ENCODE assay signal across 8 mouse cellular contexts in genomic region chr4:4792992-4793834, GRCm38 (mm10). TPM values are rescaled to one million over a fixed set of nuclear protein-coding genes. Genes with fewer than 3 reads are reported as not detected.
DNase-seq lines count a peak whose midpoint lies in the region; ATAC-seq and TF ChIP-seq lines count a peak whose summit lies in the region.

Gene Impad1, minus strand, starts transcription at chr4:4793355.

- ATAC-seq in forebrain, postnatal 0 days = peak; percentile 96
- peak; percentile 96 for ATAC-seq in lung, embryonic 16.5 days (ENCODE audit: low read depth)

- TF ChIP-seq POLR2A in MEL (IDR thresholded peaks at IDR 0.05; ENCODE audit: control insufficient read depth in 1 of 2, insufficient read depth in 1 of 2, low read depth in 1 of 2, low read length in 2 of 2, poor library complexity in 1 of 2) = peak; percentile 44 to 72; a peak in 2 of 4 replicates
- TF ChIP-seq POLR2A in cerebellum, adult 2 months (IDR thresholded peaks at IDR 0.05; ENCODE audit: borderline replicate concordance, insufficient read depth, low read length) = peak; percentile 57

- peak in 1 of 2 experiments; percentile 32; a peak in 1 of 4 replicates for TF ChIP-seq EP300 in MEL (IDR thresholded peaks at IDR 0.05; ENCODE audit: low read depth in 1 of 2, low read length in 2 of 2)

- TF ChIP-seq RAD21 in MEL (IDR thresholded peaks at IDR 0.05; ENCODE audit: low read depth, low read length) = no peak

- H3K4me3 ChIP-seq in MEL (ENCODE audit: control insufficient read depth in 1 of 2, insufficient read depth in 1 of 2, low read depth in 2 of 2, low read length in 2 of 2) = peak within 1 kb of the TSS; percentile 96 to 99
- peak within 1 kb of the TSS; percentile 94 for H3K4me3 ChIP-seq in cerebellum, adult 2 months (replicated peaks; ENCODE audit: insufficient read depth, low read depth, low read length)
- H3K4me3 ChIP-seq in forebrain, postnatal 0 days (ENCODE audit: low read depth, low read length) = peak within 1 kb of the TSS; percentile 93
- H3K4me3 ChIP-seq in lung, embryonic 16.5 days (ENCODE audit: low read length) = peak within 1 kb of the TSS; percentile 99

- no peaks in the 10 kb centered on the region for H3K27me3 ChIP-seq in MEL (ENCODE audit: control insufficient read depth in 1 of 2, insufficient read depth in 2 of 2, low read length in 2 of 2)
- no peaks in the 10 kb centered on the region for H3K27me3 ChIP-seq in cerebellum, adult 2 months (ENCODE audit: control insufficient read depth, insufficient read depth, low read length)
- no peaks in the 10 kb centered on the region for H3K27me3 ChIP-seq in forebrain, postnatal 0 days (ENCODE audit: insufficient read depth, low read length)
- no peaks in the 10 kb centered on the region for H3K27me3 ChIP-seq in lung, embryonic 16.5 days (ENCODE audit: control insufficient read depth, insufficient read depth, low read depth, low read length)

- H3K4me2 ChIP-seq in forebrain, postnatal 0 days (ENCODE audit: low read depth) = peak within 1 kb of the TSS; percentile 70
- H3K4me2 ChIP-seq in lung, embryonic 16.5 days (ENCODE audit: low read depth, low read length) = peak within 1 kb of the TSS; percentile 78

- peaks cover 32% of the 10 kb centered on the region for H3K79me2 ChIP-seq in MEL (ENCODE audit: control insufficient read depth, insufficient read depth, low read length, poor library complexity)

- peak; percentile 89 for DNase-seq in MEL (ENCODE audit: low read depth, low spot score)
- DNase-seq in cerebellum, adult 2 months = peak; percentile 89 to 92
- DNase-seq in forebrain, postnatal 0 days = peak; percentile 84
- DNase-seq in heart, postnatal 4 days = peak; percentile 91
- peak; percentile 83 for DNase-seq in layer of hippocampus, adult 9-10 months (ENCODE audit: low spot score)
- DNase-seq in ovary, postnatal 10 days (ENCODE audit: low spot score) = peak; percentile 79
- peak; percentile 81 to 83 for DNase-seq in thymus, postnatal 10 days (ENCODE audit: low spot score in 2 of 2)

- H3K27ac ChIP-seq in MEL (ENCODE audit: control insufficient read depth, low read depth, low read length) = peak within 1 kb of the TSS; percentile 29
- H3K27ac ChIP-seq in cerebellum, adult 2 months (ENCODE audit: insufficient read depth, low read length) = peak within 1 kb of the TSS; percentile 87
- peak within 1 kb of the TSS; percentile 83 for H3K27ac ChIP-seq in forebrain, postnatal 0 days (ENCODE audit: low read depth, low read length)
- peak within 1 kb of the TSS; percentile 84 for H3K27ac ChIP-seq in lung, embryonic 16.5 days (ENCODE audit: low read length)

- no peak for TF ChIP-seq CTCF in MEL (IDR thresholded peaks at IDR 0.05 in 2 of 3, conservative IDR thresholded peaks at IDR 0.05 in 1 of 3; ENCODE audit: control insufficient read depth in 1 of 3, insufficient read depth in 1 of 3, low read depth in 2 of 3, low read length in 3 of 3, poor library complexity in 1 of 3, severe bottlenecking in 1 of 3)
- TF ChIP-seq CTCF in cerebellum, adult 2 months (IDR thresholded peaks at IDR 0.05; ENCODE audit: borderline replicate concordance, insufficient read depth, low read depth, low read length) = no peak
- TF ChIP-seq CTCF in forebrain, postnatal 0 days (IDR thresholded peaks at IDR 0.05; ENCODE audit: low read depth) = no peak

- H3K9me3 ChIP-seq in MEL (replicated peaks; ENCODE audit: insufficient read depth, low read length) = no peaks in the 10 kb centered on the region
- no peaks in the 10 kb centered on the region for H3K9me3 ChIP-seq in forebrain, postnatal 0 days (ENCODE audit: low read length)
- 0 out of 2 replicates have a peak, but pooled peaks cover 6% of the 10 kb centered on the region for H3K9me3 ChIP-seq in lung, embryonic 16.5 days (ENCODE audit: control insufficient read depth, low read length)

- peak within 1 kb of the TSS; percentile 93 for H3K9ac ChIP-seq in MEL (ENCODE audit: control insufficient read depth, low read depth, low read length, poor library complexity, severe bottlenecking)
- peak within 1 kb of the TSS; percentile 98 for H3K9ac ChIP-seq in forebrain, postnatal 0 days
- peak within 1 kb of the TSS; percentile 97 for H3K9ac ChIP-seq in lung, embryonic 16.5 days (ENCODE audit: low read length)

- peaks cover 4 to 20% of the 10 kb centered on the region in 2 experiments for H3K36me3 ChIP-seq in MEL (ENCODE audit: control insufficient read depth in 1 of 2, insufficient read depth in 2 of 2, low read length in 2 of 2)
- H3K36me3 ChIP-seq in forebrain, postnatal 0 days (ENCODE audit: insufficient read depth) = no peaks in the 10 kb centered on the region
- peaks cover 4% of the 10 kb centered on the region; the same call in 1 of the 2 replicates for H3K36me3 ChIP-seq in lung, embryonic 16.5 days (ENCODE audit: control insufficient read depth, insufficient read depth, low read length)

- H3K4me1 ChIP-seq in MEL (ENCODE audit: control insufficient read depth in 1 of 2, insufficient read depth in 2 of 2, low read length in 2 of 2) = peaks cover 2 to 3% of the 10 kb centered on the region in 2 experiments; a peak in 2 of 4 replicates
- 0 out of 2 replicates have a peak, but pooled peaks cover 2% of the 10 kb centered on the region for H3K4me1 ChIP-seq in cerebellum, adult 2 months (ENCODE audit: control insufficient read depth, insufficient read depth, low read length)
- 0 out of 2 replicates have a peak, but pooled peaks cover 11% of the 10 kb centered on the region for H3K4me1 ChIP-seq in forebrain, postnatal 0 days (ENCODE audit: insufficient read depth)
- H3K4me1 ChIP-seq in lung, embryonic 16.5 days (replicated peaks; ENCODE audit: control insufficient read depth, insufficient read depth, low read length) = peaks cover 13% of the 10 kb centered on the region

- under 1% methylated on average over 48 of the region's 48 CpGs for WGBS in cerebellum, adult 2 months
- WGBS in forebrain, postnatal 0 days = 3% methylated on average over 48 of the region's 48 CpGs
- under 1% methylated on average over 47 of the region's 48 CpGs for WGBS in lung, embryonic 16.5 days

TF ChIP-seq in MEL, 35 proteins besides CTCF, POLR2A, EP300 and RAD21:
- 0 out of 2 replicates have a peak, but pooled peaks have one; percentile 53 for TF ChIP-seq MYC (IDR thresholded peaks at IDR 0.05; ENCODE audit: low read depth, low read length)
- peak; percentile 89 for TF ChIP-seq ELF1 (IDR thresholded peaks at IDR 0.05; ENCODE audit: low read depth, low read length)
- no peak for TF ChIP-seq GABPA (IDR thresholded peaks at IDR 0.05; ENCODE audit: low read depth, low read length)
- peak; percentile 62; the same call in 1 of the 2 replicates for TF ChIP-seq SIN3A (IDR thresholded peaks at IDR 0.05; ENCODE audit: low read length)
- TF ChIP-seq NELFE (IDR thresholded peaks at IDR 0.05; ENCODE audit: low read depth, low read length) = peak; percentile 81
- peak; percentile 79 for TF ChIP-seq MXI1 (IDR thresholded peaks at IDR 0.05; ENCODE audit: low read depth, low read length)
- TF ChIP-seq E2F4 (IDR thresholded peaks at IDR 0.05; ENCODE audit: borderline replicate concordance, low read depth, low read length) = no peak
- peak; percentile 87 for TF ChIP-seq MYB (IDR thresholded peaks at IDR 0.05; ENCODE audit: low read depth, low read length)
- peak; percentile 86 for TF ChIP-seq HCFC1 (IDR thresholded peaks at IDR 0.05; ENCODE audit: low read depth, low read length)
- TF ChIP-seq CHD1 (IDR thresholded peaks at IDR 0.05; ENCODE audit: low read depth, low read length) = no peak
- TF ChIP-seq JUND (IDR thresholded peaks at IDR 0.05; ENCODE audit: low read depth, low read length) = no peak
- no peak for TF ChIP-seq ZMIZ1 (IDR thresholded peaks at IDR 0.05; ENCODE audit: low read depth, low read length)
- TF ChIP-seq MAX (IDR thresholded peaks at IDR 0.05; ENCODE audit: low read length) = peak; percentile 60
- TF ChIP-seq MAZ (IDR thresholded peaks at IDR 0.05; ENCODE audit: low read depth, low read length) = peak; percentile 50
- TF ChIP-seq TCF12 (IDR thresholded peaks at IDR 0.05; ENCODE audit: low read depth, low read length) = 0 out of 2 replicates have a peak, but pooled peaks have one; percentile 25
- no peak for TF ChIP-seq ZKSCAN1 (IDR thresholded peaks at IDR 0.05; ENCODE audit: low read depth, low read length)
- TF ChIP-seq RCOR1 (IDR thresholded peaks at IDR 0.05; ENCODE audit: low read depth, low read length) = no peak
- no peak for TF ChIP-seq MEF2A (IDR thresholded peaks at IDR 0.05; ENCODE audit: extremely low read depth, insufficient replicate concordance, low read depth, low read length, poor library complexity, severe bottlenecking)
- peak; percentile 68; the same call in 1 of the 2 replicates for TF ChIP-seq POLR2AphosphoS2 (IDR thresholded peaks at IDR 0.05; ENCODE audit: low read length)
- TF ChIP-seq KAT2A (conservative IDR thresholded peaks at IDR 0.05; ENCODE audit: low read depth, low read length) = peak; percentile 61; the same call in 1 of the 2 replicates
TF ChIP-seq in MEL: peak in this region for 12.

RNA-seq across cellular contexts. Expression of gene Impad1, which starts in this region (rescaled TPM):
- total RNA-seq in MEL (2012; rRNA removed) = 21.0 and 21.2 TPM in 2 replicates
- polyA plus RNA-seq in MEL (2012; ENCODE audit: insufficient read depth in 1 of 2, insufficient read length in 2 of 2, low read depth in 1 of 2, low replicate concordance in 2 of 2, missing spikeins in 1 of 2) = 10 to 100 TPM; 13.3 to 44.2 TPM
- 39.6 and 40.4 TPM in 2 replicates for polyA plus RNA-seq in cerebellum, adult 2 months (2012; rRNA removed)
- 119 and 142 TPM in 2 replicates for total RNA-seq in forebrain, postnatal 0 days (2014; rRNA removed)
- polyA plus RNA-seq in forebrain, postnatal 0 days (2015; fragmentation: Nextera tagmentation; extraction: Ambion mirVana) = 35.0 and 41.9 TPM in 2 replicates
- 10 to 100 TPM; 43.2 to 43.7 TPM for total RNA-seq in heart, postnatal 4 days (2021)
- 31.3 and 33.5 TPM in 2 replicates for polyA plus RNA-seq in lung, embryonic 16.5 days (2015; fragmentation: Nextera tagmentation; extraction: Ambion mirVana)

Comparison
In these comparisons a context has a peak if more than half of its experiments do, and no peak if none do; other contexts are left out.
1. Peak in every context shown above with its lines: DNase-seq, ATAC-seq, H3K4me3 ChIP-seq and H3K27ac ChIP-seq.
2. H3K27ac ChIP-seq: peak in every context shown above with its lines; median percentile 87 in cerebellum, adult 2 months; 84 in lung, embryonic 16.5 days; 83 in forebrain, postnatal 0 days; 29 in MEL.